Mouse (Mus musculus) kidney, embryonic 14.5 days (tissue): Measurements from ENCODE around the gene Ncl. TPM values are rescaled to one million over a fixed set of nuclear protein-coding genes. Genes with fewer than 3 reads are reported as not detected.
"Not testable (repeated sequence)": the region's sequence is repeated elsewhere in the genome, so short reads cannot be mapped to it uniquely, and the experiment has no call there.

Source experiments
- ATAC-seq: fragments of 200-750 bp; cut with Nextera tagmentation; 2 replicates; pipeline ENCODE4 v1.8.0; 2017; ENCODE audit warnings: moderate number of reproducible peaks, mild to moderate bottlenecking, moderate TSS enrichment, moderate library complexity; ENCODE audit not compliant: low FRiP score, low TSS enrichment
- H3K27ac ChIP-seq: fragments of 300-500 bp; sonication (generic); 2 replicates; pipeline ENCODE4 v1.5.1; 2014; ENCODE audit warnings: low read depth, mild to moderate bottlenecking, low read length, moderate library complexity, mixed read lengths
- H3K27me3 ChIP-seq: fragments of 300-500 bp; sonication (generic); 2 replicates; pipeline ENCODE4 v1.6.1; 2014; ENCODE audit warnings: mild to moderate bottlenecking, low read length; ENCODE audit not compliant: control insufficient read depth, insufficient read depth
- H3K36me3 ChIP-seq: fragments of 300-500 bp; sonication (generic); 2 replicates; pipeline ENCODE4 v1.6.1; 2014; ENCODE audit warnings: low read length, mixed read lengths; ENCODE audit not compliant: control insufficient read depth, insufficient read depth
- H3K4me1 ChIP-seq: fragments of 300-500 bp; sonication (generic); 2 replicates; pipeline ENCODE4 v1.6.1; 2014; ENCODE audit warnings: low read length, mixed read lengths; ENCODE audit not compliant: control insufficient read depth, insufficient read depth
- H3K4me2 ChIP-seq: fragments of 300-500 bp; sonication (generic); replicated peaks from 2 replicates; pipeline ENCODE4 v1.6.1; 2014; ENCODE audit warnings: low read depth, mild to moderate bottlenecking, low read length
- H3K4me3 ChIP-seq: fragments of 300-500 bp; sonication (generic); 2 replicates; pipeline ENCODE4 v1.5.1; 2014; ENCODE audit warnings: mild to moderate bottlenecking, low read length
- H3K9ac ChIP-seq: fragments of 300-500 bp; sonication (generic); 2 replicates; pipeline ENCODE4 v1.6.1; 2014; ENCODE audit warnings: low read depth, mild to moderate bottlenecking, low read length, moderate library complexity
- H3K9me3 ChIP-seq: fragments of 300-500 bp; sonication (generic); 2 replicates; pipeline ENCODE4 v1.6.1; 2016; ENCODE audit warnings: low read length; ENCODE audit not compliant: control insufficient read depth
- WGBS: fragments of 180-500 bp; shearing (Covaris S2); extraction: QIAGEN DNeasy Blood & Tissue Kit; methylation state at CpG from one replicate; pipeline ENCODE4 v1.1.7; 2014; 5-methylcytosine and 5-hydroxymethylcytosine counted together
- polyA plus RNA-seq: library from polyadenylated mRNA; unstranded; fragments of >200 nt; fragmentation: Nextera tagmentation; extraction: Ambion mirVana; gene quantifications from 2 replicates; pipeline ENCODE4 v1.2.1, GENCODE M21; 2014

Ncl gene
- polyA plus RNA-seq, 1 experiment from 2014 or later = 491 TPM

DNA sequence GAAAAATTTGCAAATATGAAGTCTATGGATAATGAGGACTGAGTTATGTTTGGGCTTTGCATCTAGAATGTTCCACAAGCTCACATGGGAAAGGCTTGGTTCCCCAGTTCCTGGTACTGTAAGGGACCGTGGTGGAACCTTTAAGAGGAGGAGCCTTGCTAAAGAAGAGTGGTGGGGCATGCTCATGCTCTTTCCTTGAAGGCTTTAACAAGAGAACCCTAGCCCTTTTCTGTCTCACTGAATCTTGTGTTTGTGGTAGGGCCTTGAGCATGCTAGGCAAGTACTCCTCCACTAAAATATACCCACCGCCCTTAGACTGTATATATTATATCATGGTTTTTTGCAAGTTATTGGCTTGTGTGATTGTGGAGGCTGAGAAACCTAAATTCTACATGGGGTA lies 16.8 kb downstream of the Ncl start:
- Histone ChIP-seq H3K27ac (no peak overlapping the region), H3K9ac (no peak overlapping the region), H3K4me3 (no peak overlapping the region), H3K9me3 (no peaks in the 10 kb centered on the region), H3K27me3 (no peaks in the 10 kb centered on the region), H3K36me3 (peaks cover 9% of the 10 kb centered on the region; the same call in 1 of the 2 replicates), H3K4me2 (no peak overlapping the region), H3K4me1 (no peaks in the 10 kb centered on the region)
- ATAC-seq = no peak
- WGBS = 89% methylated on average over 2 of the region's 2 CpGs

DNA sequence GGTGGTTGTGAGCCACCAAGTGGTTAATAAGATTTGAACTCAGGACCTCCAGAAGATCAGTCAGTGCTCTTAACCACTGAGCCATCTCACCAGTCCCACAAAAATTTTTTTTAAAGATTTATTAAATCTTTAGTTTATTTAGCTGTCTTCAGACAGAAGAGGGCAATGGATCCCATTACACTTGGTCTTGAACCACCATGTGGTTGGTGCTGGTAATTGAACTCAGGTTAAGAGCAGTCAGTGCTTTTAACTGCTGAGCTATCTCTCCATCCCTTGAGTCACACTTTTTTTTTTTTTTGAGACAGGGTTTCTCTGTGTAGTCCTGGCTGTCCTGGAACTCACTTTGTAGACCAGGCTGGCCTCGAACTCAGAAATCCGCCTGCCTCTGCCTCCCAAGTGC lies 18.1 kb downstream of the Ncl start:
- H3K27ac ChIP-seq, H3K9ac ChIP-seq, H3K4me2 ChIP-seq, H3K36me3 ChIP-seq, H3K27me3 ChIP-seq, ATAC-seq, H3K9me3 ChIP-seq, H3K4me3 ChIP-seq, H3K4me1 ChIP-seq: not testable (repeated sequence)
- WGBS = 88% methylated on average over 2 of the region's 2 CpGs

DNA sequence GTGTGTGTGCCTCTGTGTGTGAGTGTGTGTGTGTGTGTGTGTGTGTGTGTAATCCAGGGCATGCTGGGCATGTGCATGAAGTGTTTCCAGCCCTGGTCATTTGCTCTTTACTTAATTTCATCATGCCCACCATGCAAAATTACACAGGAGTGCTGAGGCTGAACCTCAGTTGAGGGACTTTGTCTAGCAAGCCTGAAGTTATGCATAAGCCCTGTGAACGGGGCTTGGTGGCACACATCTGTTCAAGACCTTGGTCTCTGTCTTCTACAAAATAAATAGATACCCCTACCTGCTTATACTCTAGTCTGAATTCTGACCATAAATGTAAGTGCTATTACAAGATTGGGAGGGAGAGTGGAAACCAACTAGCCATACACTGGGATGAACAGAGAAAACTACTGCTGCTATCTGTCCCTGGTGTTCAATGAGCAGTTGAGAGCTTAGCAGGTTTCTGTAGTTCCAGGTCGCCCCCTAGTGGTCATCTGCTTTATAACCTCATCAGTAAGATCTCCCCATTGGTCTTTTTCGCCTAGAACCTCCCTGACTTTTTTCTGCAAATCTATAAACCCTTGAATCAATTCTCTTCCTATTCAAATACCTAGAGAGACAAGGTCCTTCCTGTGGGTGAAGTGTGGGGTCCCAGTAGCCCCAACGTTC lies 19.9 kb downstream of the Ncl start:
- H3K27ac ChIP-seq = no peak overlapping the region
- WGBS = 27% methylated on average over 4 of the region's 4 CpGs
- no peaks in the 10 kb centered on the region for H3K27me3 ChIP-seq
- peak; percentile 75; the same call in 1 of the 2 replicates for ATAC-seq
- H3K4me1 ChIP-seq = no peaks in the 10 kb centered on the region
- no peak overlapping the region for H3K4me3 ChIP-seq
- H3K9ac ChIP-seq = no peak overlapping the region
- no peaks in the 10 kb centered on the region for H3K9me3 ChIP-seq
- no peak overlapping the region for H3K4me2 ChIP-seq
- no peaks in the 10 kb centered on the region for H3K36me3 ChIP-seq

DNA sequence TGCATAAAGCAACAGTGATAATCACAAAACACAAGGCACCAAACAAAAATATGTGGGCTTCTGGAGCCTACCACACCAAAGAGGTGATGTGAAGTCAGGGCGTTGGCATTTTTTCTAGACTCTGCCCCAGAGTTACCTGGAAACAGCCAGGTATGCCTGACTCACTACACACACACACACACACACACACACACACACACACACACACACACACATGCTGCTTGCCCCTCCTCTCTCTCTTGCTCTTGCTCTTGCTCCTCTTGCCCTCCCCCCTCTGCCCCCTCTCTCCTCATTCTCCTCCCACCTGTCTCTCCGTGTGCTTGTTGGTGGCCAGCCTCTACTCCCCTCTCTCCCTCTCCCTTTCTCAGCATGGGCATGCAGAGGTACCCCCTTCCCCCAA lies 22.9 kb downstream of the Ncl start:
- Histone ChIP-seq H3K27me3 (no peaks in the 10 kb centered on the region), H3K27ac (no peak overlapping the region), H3K36me3 (no peaks in the 10 kb centered on the region), H3K4me2 (no peak overlapping the region), H3K4me3 (no peak overlapping the region), H3K9me3 (no peaks in the 10 kb centered on the region), H3K9ac (no peak overlapping the region), H3K4me1 (no peaks in the 10 kb centered on the region)
- 36% methylated on average over 2 of the region's 2 CpGs for WGBS
- ATAC-seq = no peak

DNA sequence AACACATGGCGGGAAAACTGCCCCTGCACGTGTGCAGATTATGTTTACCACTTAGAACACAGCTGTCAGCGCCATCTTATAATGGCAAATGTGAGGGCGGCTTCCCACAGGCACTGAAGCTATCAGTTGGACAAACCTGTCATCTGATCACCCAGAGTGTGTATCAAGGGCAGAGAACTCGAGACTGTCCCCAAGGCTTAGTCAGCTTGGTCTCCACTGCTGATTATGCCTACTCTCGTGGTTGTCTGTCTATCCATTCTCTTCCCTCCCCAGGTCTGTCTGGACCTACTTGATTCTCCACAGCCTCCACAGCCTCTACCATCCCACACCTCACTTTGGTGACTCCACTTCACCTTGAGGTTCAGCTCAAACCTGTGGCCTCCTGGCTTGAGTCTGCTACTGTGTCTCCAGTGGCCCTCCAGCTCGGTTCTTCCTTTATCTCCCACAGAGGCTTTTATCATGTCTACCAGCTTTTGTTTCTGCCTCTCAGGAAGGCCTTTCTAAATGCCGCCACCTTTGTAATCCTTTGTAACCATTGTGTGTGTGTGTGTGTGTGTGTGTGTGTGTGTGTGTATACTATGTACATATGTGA lies 38.3 kb downstream of the Ncl start:
- Histone ChIP-seq H3K4me1 (no peaks in the 10 kb centered on the region), H3K27ac (no peak overlapping the region), H3K27me3 (no peaks in the 10 kb centered on the region), H3K9ac (no peak overlapping the region), H3K9me3 (no peaks in the 10 kb centered on the region), H3K4me3 (no peak overlapping the region), H3K36me3 (no peaks in the 10 kb centered on the region), H3K4me2 (no peak overlapping the region)
- WGBS = 90% methylated on average over 6 of the region's 8 CpGs
- no peak for ATAC-seq

DNA sequence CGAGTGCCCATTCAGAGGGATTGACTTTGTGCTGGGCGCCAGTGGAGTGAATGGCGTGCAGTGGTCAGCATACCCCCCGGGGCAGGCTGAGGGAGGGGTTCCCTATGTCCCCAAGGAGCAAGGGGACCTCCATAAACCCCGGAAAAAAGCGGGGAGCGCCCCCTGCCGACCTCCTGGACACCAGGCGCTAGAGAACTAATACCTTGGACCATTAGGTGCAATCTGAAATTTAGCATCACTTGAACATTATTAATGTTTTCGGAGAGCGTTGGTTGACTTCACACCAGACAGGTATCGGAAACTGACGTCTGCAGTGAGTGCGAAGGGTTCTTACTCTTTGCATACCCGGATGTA lies 45.5 kb downstream of the Ncl start:
- H3K9ac ChIP-seq = no peak overlapping the region
- no peak overlapping the region for H3K27ac ChIP-seq
- peak; percentile 36; the same call in 1 of the 2 replicates for ATAC-seq
- no peaks in the 10 kb centered on the region for H3K27me3 ChIP-seq
- H3K4me3 ChIP-seq = no peak overlapping the region
- no peaks in the 10 kb centered on the region for H3K4me1 ChIP-seq
- no peak overlapping the region for H3K4me2 ChIP-seq
- 39% methylated on average over 15 of the region's 15 CpGs for WGBS
- no peaks in the 10 kb centered on the region for H3K9me3 ChIP-seq
- H3K36me3 ChIP-seq = no peaks in the 10 kb centered on the region

DNA sequence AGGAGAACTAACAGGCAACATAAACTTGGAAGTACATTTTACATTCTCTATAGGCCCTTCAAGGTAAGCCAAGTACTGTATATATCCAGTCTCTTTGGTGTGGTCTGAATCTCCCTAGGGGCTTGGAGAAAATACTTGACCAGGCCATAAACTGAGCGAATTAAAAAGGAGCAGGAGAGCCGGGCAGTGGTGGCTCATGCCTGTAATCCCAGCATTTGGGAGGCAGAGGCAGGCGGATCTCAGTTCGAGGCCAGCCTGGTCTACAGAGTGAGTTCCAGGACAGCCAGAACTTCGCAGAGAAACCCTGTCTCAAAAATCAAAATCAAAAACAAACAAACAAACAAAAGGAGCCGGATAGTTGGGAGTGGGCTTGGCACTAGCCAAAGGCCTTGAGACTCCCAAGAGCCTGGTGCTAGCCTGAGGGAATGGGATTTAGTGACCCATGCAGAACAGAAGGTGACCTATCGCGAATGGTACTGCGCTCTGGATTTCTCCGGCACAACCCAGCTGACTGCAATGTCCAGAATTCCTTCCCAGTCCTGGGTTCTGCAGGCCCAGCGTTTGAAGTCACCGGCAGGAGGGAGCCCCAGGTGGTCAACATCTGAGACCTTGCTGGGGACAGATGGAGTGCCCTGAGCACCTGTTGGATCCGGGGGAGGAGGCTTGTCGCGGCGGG lies 46.0 kb downstream of the Ncl start:
- Histone ChIP-seq H3K9me3 (no peaks in the 10 kb centered on the region), H3K36me3 (no peaks in the 10 kb centered on the region), H3K27me3 (no peaks in the 10 kb centered on the region), H3K9ac (no peak overlapping the region), H3K4me2 (no peak overlapping the region), H3K4me1 (no peaks in the 10 kb centered on the region), H3K27ac (no peak overlapping the region), H3K4me3 (no peak overlapping the region)
- no peak for ATAC-seq
- WGBS = 50% methylated on average over 16 of the region's 16 CpGs

DNA sequence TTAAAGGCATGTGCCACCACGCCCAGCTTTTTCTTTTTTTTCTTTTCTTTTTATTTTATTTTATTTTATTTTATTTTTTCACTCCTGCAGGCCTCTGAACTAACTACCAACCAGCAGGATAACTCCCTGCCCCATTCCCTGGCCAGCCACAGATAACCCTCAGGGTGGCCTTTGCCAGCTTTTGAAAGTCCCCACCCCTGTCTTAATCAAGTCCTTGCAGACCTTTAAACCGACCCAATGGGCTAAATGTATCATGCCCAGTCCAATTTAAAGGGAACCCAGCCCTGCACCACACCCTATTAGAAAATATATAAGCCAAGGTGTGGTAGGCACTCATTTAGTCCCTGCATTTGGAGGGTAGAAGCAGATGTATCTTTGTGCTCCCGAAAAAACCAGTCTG lies 46.9 kb downstream of the Ncl start:
- no peaks in the 10 kb centered on the region for H3K9me3 ChIP-seq
- WGBS = 77% methylated on average over 3 of the region's 3 CpGs
- H3K9ac ChIP-seq = no peak overlapping the region
- no peaks in the 10 kb centered on the region for H3K36me3 ChIP-seq
- H3K4me1 ChIP-seq = no peaks in the 10 kb centered on the region
- no peak overlapping the region for H3K4me3 ChIP-seq
- no peaks in the 10 kb centered on the region for H3K27me3 ChIP-seq
- ATAC-seq = no peak
- no peak overlapping the region for H3K4me2 ChIP-seq
- H3K27ac ChIP-seq = no peak overlapping the region

DNA sequence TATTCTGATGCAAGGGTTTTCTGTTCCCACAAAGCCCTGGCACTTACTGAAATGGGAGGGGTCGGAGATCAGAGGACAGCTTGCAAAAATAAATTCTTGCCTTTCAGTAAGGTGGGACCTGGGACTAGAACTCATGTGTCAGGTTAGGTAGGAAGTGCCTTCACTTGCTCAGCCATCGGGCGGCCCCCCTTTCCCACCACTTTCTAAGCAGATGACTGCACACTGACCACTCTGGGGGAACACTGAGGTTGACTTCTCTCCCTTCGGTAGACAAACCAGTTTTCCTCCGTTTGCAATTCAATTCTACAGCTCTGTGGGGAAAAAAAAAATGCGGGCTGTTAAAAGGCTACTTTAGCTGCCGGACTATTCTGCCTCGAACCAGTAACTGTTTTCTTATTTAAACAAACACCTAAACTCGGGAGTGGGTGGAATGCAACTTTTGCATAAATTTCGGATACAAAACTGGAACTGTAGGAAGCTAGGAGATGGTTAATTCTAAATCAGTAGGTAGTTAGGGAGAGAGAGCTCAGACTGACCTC lies 47.7 kb downstream of the Ncl start:
- 0 out of 2 replicates have a peak, but pooled peaks have one; percentile 30 for ATAC-seq

More for the DNA sequence above, 47.7 kb downstream of the Ncl start:
- no peaks in the 10 kb centered on the region for H3K27me3 ChIP-seq
- WGBS = 24% methylated on average over 10 of the region's 10 CpGs
- no peak overlapping the region for H3K4me3 ChIP-seq
- no peak overlapping the region for H3K9ac ChIP-seq
- H3K27ac ChIP-seq = no peak overlapping the region
- H3K36me3 ChIP-seq = no peaks in the 10 kb centered on the region
- H3K9me3 ChIP-seq = no peaks in the 10 kb centered on the region
- H3K4me2 ChIP-seq = no peak overlapping the region
- H3K4me1 ChIP-seq = no peaks in the 10 kb centered on the region
